Mouse (Mus musculus): ENCODE data around the gene Dock1. TPM values are rescaled to one million over a fixed set of nuclear protein-coding genes. Genes with fewer than 3 reads are reported as not detected.

Gene Dock1
- polyA plus RNA-seq, 1 experiment from 2014 or later: 44.5 TPM

GRCm38 (mm10) chr7:134779761-134780160, 109.3 kb downstream of the Dock1 start:
- no peak for ATAC-seq (ENCODE audit: low read depth)
- no peaks in the 10 kb centered on the region for H3K4me1 ChIP-seq (replicated peaks; ENCODE audit: control insufficient read depth, insufficient read depth, low read length)
- H3K36me3 ChIP-seq (ENCODE audit: control insufficient read depth, insufficient read depth, low read length): peaks cover 10% of the 10 kb centered on the region; the same call in 1 of the 2 replicates
- no peak overlapping the region for H3K27ac ChIP-seq (ENCODE audit: low read length)
- H3K9ac ChIP-seq (ENCODE audit: low read length): no peak overlapping the region
- H3K4me2 ChIP-seq (ENCODE audit: low read depth, low read length): no peak overlapping the region
- no peak overlapping the region for H3K4me3 ChIP-seq (ENCODE audit: low read length)
- H3K27me3 ChIP-seq (ENCODE audit: control insufficient read depth, insufficient read depth, low read depth, low read length): no peaks in the 10 kb centered on the region
- WGBS: 89% methylated on average over 3 of the region's 3 CpGs
- H3K9me3 ChIP-seq (ENCODE audit: control insufficient read depth, low read length): no peaks in the 10 kb centered on the region

GRCm38 (mm10) chr7:134787110-134787509, 116.7 kb downstream of the Dock1 start:
- no peak overlapping the region for H3K4me3 ChIP-seq (ENCODE audit: low read length)
- no peaks in the 10 kb centered on the region for H3K9me3 ChIP-seq (ENCODE audit: control insufficient read depth, low read length)
- no peaks in the 10 kb centered on the region for H3K27me3 ChIP-seq (ENCODE audit: control insufficient read depth, insufficient read depth, low read depth, low read length)
- H3K4me1 ChIP-seq (replicated peaks; ENCODE audit: control insufficient read depth, insufficient read depth, low read length): no peaks in the 10 kb centered on the region
- no peak overlapping the region for H3K27ac ChIP-seq (ENCODE audit: low read length)
- ATAC-seq (ENCODE audit: low read depth): no peak
- 78% methylated on average over 4 of the region's 4 CpGs for WGBS
- no peak overlapping the region for H3K9ac ChIP-seq (ENCODE audit: low read length)
- H3K36me3 ChIP-seq (ENCODE audit: control insufficient read depth, insufficient read depth, low read length): peaks cover 16% of the 10 kb centered on the region
- no peak overlapping the region for H3K4me2 ChIP-seq (ENCODE audit: low read depth, low read length)

GRCm38 (mm10) chr7:134794889-134795288, 124.4 kb downstream of the Dock1 start:
- 85% methylated on average over 3 of the region's 3 CpGs for WGBS
- no peak for ATAC-seq (ENCODE audit: low read depth)
- Histone ChIP-seq H3K27me3 (ENCODE audit: control insufficient read depth, insufficient read depth, low read depth, low read length) (no peaks in the 10 kb centered on the region), H3K9me3 (ENCODE audit: control insufficient read depth, low read length) (no peaks in the 10 kb centered on the region), H3K4me3 (ENCODE audit: low read length) (no peak overlapping the region), H3K4me1 (replicated peaks; ENCODE audit: control insufficient read depth, insufficient read depth, low read length) (no peaks in the 10 kb centered on the region), H3K27ac (ENCODE audit: low read length) (no peak overlapping the region), H3K9ac (ENCODE audit: low read length) (no peak overlapping the region), H3K36me3 (ENCODE audit: control insufficient read depth, insufficient read depth, low read length) (peaks cover 15% of the 10 kb centered on the region), H3K4me2 (ENCODE audit: low read depth, low read length) (no peak overlapping the region)

DNA sequence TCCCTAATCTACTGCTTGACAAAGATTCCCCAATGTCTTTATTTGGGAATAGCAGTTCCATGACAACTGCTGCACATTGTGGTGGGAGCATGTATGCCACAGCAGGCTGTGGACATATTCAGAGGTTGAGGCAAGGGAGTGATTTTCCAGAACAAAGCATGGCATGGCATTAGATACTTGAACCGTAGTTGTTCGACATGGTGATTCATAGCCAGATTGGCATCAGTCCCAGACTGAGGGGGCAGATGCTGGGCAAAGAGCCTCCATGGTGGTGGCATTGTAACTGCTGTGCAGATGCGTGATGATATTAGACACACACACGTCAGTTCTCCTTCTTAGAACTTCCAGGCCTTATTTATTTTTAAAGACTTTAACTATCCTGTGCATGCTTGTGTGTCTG, 129.6 kb downstream of the Dock1 start:
- no peaks in the 10 kb centered on the region for H3K27me3 ChIP-seq (ENCODE audit: control insufficient read depth, insufficient read depth, low read depth, low read length)
- no peaks in the 10 kb centered on the region for H3K4me1 ChIP-seq (replicated peaks; ENCODE audit: control insufficient read depth, insufficient read depth, low read length)
- 67% methylated on average over 4 of the region's 4 CpGs for WGBS
- H3K4me2 ChIP-seq (ENCODE audit: low read depth, low read length): no peak overlapping the region
- no peak overlapping the region for H3K4me3 ChIP-seq (ENCODE audit: low read length)
- peaks cover 19% of the 10 kb centered on the region for H3K36me3 ChIP-seq (ENCODE audit: control insufficient read depth, insufficient read depth, low read length)
- H3K9ac ChIP-seq (ENCODE audit: low read length): no peak overlapping the region
- no peaks in the 10 kb centered on the region for H3K9me3 ChIP-seq (ENCODE audit: control insufficient read depth, low read length)
- H3K27ac ChIP-seq (ENCODE audit: low read length): no peak overlapping the region
- ATAC-seq (ENCODE audit: low read depth): no peak

DNA sequence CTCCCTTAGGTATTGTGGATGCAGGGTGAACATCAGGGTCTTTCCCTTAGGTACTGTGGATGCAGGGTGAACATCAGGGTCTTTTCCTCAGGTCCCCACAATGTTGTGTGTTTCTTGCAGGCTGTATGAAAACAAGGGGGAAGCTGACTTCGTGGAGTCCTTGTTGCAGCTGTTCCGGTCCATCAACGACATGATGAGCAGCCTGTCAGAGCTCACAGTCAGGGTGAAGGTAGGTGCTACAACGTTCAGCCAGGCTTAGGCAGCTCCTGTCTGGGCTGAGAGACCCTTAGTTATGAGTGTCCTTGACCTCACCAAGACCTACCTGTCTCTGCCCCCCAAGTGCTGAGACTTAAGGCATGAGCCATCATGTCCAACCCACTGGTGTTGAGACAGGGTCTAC, 134.0 kb downstream of the Dock1 start:
- peaks cover 25% of the 10 kb centered on the region for H3K36me3 ChIP-seq (ENCODE audit: control insufficient read depth, insufficient read depth, low read length)
- WGBS: 84% methylated on average over 4 of the region's 4 CpGs
- no peak overlapping the region for H3K4me2 ChIP-seq (ENCODE audit: low read depth, low read length)
- no peaks in the 10 kb centered on the region for H3K9me3 ChIP-seq (ENCODE audit: control insufficient read depth, low read length)
- no peak for ATAC-seq (ENCODE audit: low read depth)
- H3K27me3 ChIP-seq (ENCODE audit: control insufficient read depth, insufficient read depth, low read depth, low read length): no peaks in the 10 kb centered on the region
- no peak overlapping the region for H3K27ac ChIP-seq (ENCODE audit: low read length)
- no peaks in the 10 kb centered on the region for H3K4me1 ChIP-seq (replicated peaks; ENCODE audit: control insufficient read depth, insufficient read depth, low read length)
- H3K4me3 ChIP-seq (ENCODE audit: low read length): no peak overlapping the region
- H3K9ac ChIP-seq (ENCODE audit: low read length): no peak overlapping the region

DNA sequence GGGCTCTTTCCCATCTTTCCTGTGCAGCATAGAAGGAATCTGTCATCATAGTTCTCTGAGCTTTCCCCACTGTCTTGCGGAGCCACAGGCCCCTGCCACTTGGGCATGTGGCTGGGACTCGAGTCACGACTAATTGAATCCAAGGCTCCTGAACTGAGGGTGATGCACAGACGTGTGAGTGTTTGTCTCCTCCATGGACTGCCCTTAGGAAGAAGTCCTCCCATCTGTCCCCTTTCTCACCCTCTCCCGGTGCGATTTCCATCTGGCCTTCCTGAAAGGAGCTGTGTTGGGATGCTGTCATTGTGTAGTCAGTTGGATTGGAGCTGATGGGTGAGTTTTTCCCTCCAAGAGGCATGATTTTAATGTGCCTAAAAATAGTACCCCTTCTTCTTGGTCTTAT, 136.3 kb downstream of the Dock1 start:
- WGBS: 80% methylated on average over 6 of the region's 6 CpGs
- Histone ChIP-seq H3K36me3 (ENCODE audit: control insufficient read depth, insufficient read depth, low read length) (peaks cover 22% of the 10 kb centered on the region), H3K9ac (ENCODE audit: low read length) (no peak overlapping the region), H3K9me3 (ENCODE audit: control insufficient read depth, low read length) (no peaks in the 10 kb centered on the region), H3K4me2 (ENCODE audit: low read depth, low read length) (no peak overlapping the region), H3K4me3 (ENCODE audit: low read length) (no peak overlapping the region), H3K27ac (ENCODE audit: low read length) (no peak overlapping the region), H3K27me3 (ENCODE audit: control insufficient read depth, insufficient read depth, low read depth, low read length) (no peaks in the 10 kb centered on the region), H3K4me1 (replicated peaks; ENCODE audit: control insufficient read depth, insufficient read depth, low read length) (no peaks in the 10 kb centered on the region)
- no peak for ATAC-seq (ENCODE audit: low read depth)

DNA sequence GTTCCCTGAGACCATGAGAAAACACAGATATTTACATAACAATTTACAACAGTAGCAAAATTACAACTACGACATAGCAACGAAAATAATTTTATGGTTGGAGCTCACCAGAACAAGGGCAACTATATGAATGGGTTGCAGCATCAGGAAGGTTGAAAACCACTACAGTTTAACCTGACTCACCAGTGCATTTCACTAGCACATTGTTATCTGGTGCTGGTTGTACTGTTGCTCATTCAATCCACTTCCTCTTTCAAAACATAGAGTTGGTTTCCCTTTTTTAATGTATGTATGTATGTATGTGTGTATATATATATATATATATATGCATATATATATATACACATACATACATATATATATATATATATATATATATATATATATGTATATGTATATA, 138.0 kb downstream of the Dock1 start:
- Histone ChIP-seq H3K9ac (ENCODE audit: low read length) (no peak overlapping the region), H3K36me3 (ENCODE audit: control insufficient read depth, insufficient read depth, low read length) (peaks cover 18% of the 10 kb centered on the region)
- WGBS: 92% methylated on average over 2 of the region's 2 CpGs

GRCm38 (mm10) chr7:134809241-134809975, 139.0 kb downstream of the Dock1 start:
- H3K36me3 ChIP-seq (ENCODE audit: control insufficient read depth, insufficient read depth, low read length): peaks cover 17% of the 10 kb centered on the region
- H3K9me3 ChIP-seq (ENCODE audit: control insufficient read depth, low read length): no peaks in the 10 kb centered on the region
- H3K27ac ChIP-seq (ENCODE audit: low read length): no peak overlapping the region
- WGBS: 92% methylated on average over 6 of the region's 6 CpGs
- H3K4me1 ChIP-seq (replicated peaks; ENCODE audit: control insufficient read depth, insufficient read depth, low read length): no peaks in the 10 kb centered on the region
- H3K4me3 ChIP-seq (ENCODE audit: low read length): no peak overlapping the region
- no peaks in the 10 kb centered on the region for H3K27me3 ChIP-seq (ENCODE audit: control insufficient read depth, insufficient read depth, low read depth, low read length)
- no peak overlapping the region for H3K4me2 ChIP-seq (ENCODE audit: low read depth, low read length)
- no peak overlapping the region for H3K9ac ChIP-seq (ENCODE audit: low read length)
- no peak for ATAC-seq (ENCODE audit: low read depth)

More for the DNA sequence above, 138.0 kb downstream of the Dock1 start:
- no peak overlapping the region for H3K4me2 ChIP-seq (ENCODE audit: low read depth, low read length)
- H3K9me3 ChIP-seq (ENCODE audit: control insufficient read depth, low read length): no peaks in the 10 kb centered on the region
- H3K27me3 ChIP-seq (ENCODE audit: control insufficient read depth, insufficient read depth, low read depth, low read length): no peaks in the 10 kb centered on the region
- no peaks in the 10 kb centered on the region for H3K4me1 ChIP-seq (replicated peaks; ENCODE audit: control insufficient read depth, insufficient read depth, low read length)
- H3K27ac ChIP-seq (ENCODE audit: low read length): no peak overlapping the region
- no peak for ATAC-seq (ENCODE audit: low read depth)
- no peak overlapping the region for H3K4me3 ChIP-seq (ENCODE audit: low read length)

GRCm38 (mm10) chr7:134818471-134818870, 148.0 kb downstream of the Dock1 start:
- Histone ChIP-seq H3K9ac (ENCODE audit: low read length) (no peak overlapping the region), H3K27ac (ENCODE audit: low read length) (no peak overlapping the region), H3K4me3 (ENCODE audit: low read length) (no peak overlapping the region), H3K4me1 (replicated peaks; ENCODE audit: control insufficient read depth, insufficient read depth, low read length) (no peaks in the 10 kb centered on the region; the same call in 1 of the 2 replicates), H3K4me2 (ENCODE audit: low read depth, low read length) (no peak overlapping the region), H3K9me3 (ENCODE audit: control insufficient read depth, low read length) (no peaks in the 10 kb centered on the region), H3K27me3 (ENCODE audit: control insufficient read depth, insufficient read depth, low read depth, low read length) (no peaks in the 10 kb centered on the region), H3K36me3 (ENCODE audit: control insufficient read depth, insufficient read depth, low read length) (peaks cover 2% of the 10 kb centered on the region; the same call in 1 of the 2 replicates)
- WGBS: 96% methylated on average over 5 of the region's 5 CpGs
- no peak for ATAC-seq (ENCODE audit: low read depth)
